Mouse (Mus musculus) lung, postnatal 25 days (tissue): ENCODE measurements around the gene Tpp1.

Experiments
- DNase-seq: peaks from one replicate; pipeline ENCODE4 v3.0.0; 2022; ENCODE audit warnings: low spot score

Tpp1 gene

GRCm38 (mm10) chr7:105751491-105752433 is at the start of gene Tpp1:
Gene Tpp1, minus strand, starts transcription at chr7:105752235.
- DNase-seq = peak; percentile 96

GRCm38 (mm10) chr7:105796972-105797371 is 44.9 kb upstream of the Tpp1 start:
- DNase-seq = no peak

- no peak for DNase-seq
These were observed 43.8 kb upstream of the Tpp1 start for GRCm38 (mm10) chr7:105795759-105796366.

GRCm38 (mm10) chr7:105793701-105794100 is 41.7 kb upstream of the Tpp1 start:
- DNase-seq = no peak

- no peak for DNase-seq
These were observed 39.1 kb upstream of the Tpp1 start for GRCm38 (mm10) chr7:105791147-105791546.

GRCm38 (mm10) chr7:105787285-105788140 is 35.5 kb upstream of the Tpp1 start, which contains the start of gene Dchs1:
Gene Dchs1, minus strand, starts transcription at chr7:105787654.
- DNase-seq = no peak

- no peak for DNase-seq
These were observed 34.7 kb upstream of the Tpp1 start for GRCm38 (mm10) chr7:105786506-105787284.

- no peak for DNase-seq
These were observed 32.5 kb upstream of the Tpp1 start for GRCm38 (mm10) chr7:105784556-105784955.

GRCm38 (mm10) chr7:105783861-105784260 is 31.8 kb upstream of the Tpp1 start:
- no peak for DNase-seq

GRCm38 (mm10) chr7:105778553-105779265 is 26.7 kb upstream of the Tpp1 start:
- peak; percentile 66 for DNase-seq

GRCm38 (mm10) chr7:105777797-105778552 is 25.9 kb upstream of the Tpp1 start:
- peak; percentile 27 for DNase-seq

GRCm38 (mm10) chr7:105777316-105777715 is 25.3 kb upstream of the Tpp1 start:
- no peak for DNase-seq

- DNase-seq = no peak
These were observed 24.0 kb upstream of the Tpp1 start for GRCm38 (mm10) chr7:105776026-105776425.

- no peak for DNase-seq
These were observed 22.6 kb upstream of the Tpp1 start for GRCm38 (mm10) chr7:105774661-105775060.

GRCm38 (mm10) chr7:105773041-105773440 is 21.0 kb upstream of the Tpp1 start:
- no peak for DNase-seq

GRCm38 (mm10) chr7:105772331-105772730 is 20.3 kb upstream of the Tpp1 start:
- DNase-seq = no peak

- no peak for DNase-seq
These were observed 17.9 kb upstream of the Tpp1 start for GRCm38 (mm10) chr7:105769959-105770358.

GRCm38 (mm10) chr7:105767729-105768165 is 15.7 kb upstream of the Tpp1 start:
- DNase-seq = no peak

- DNase-seq = no peak
These were observed 12.3 kb upstream of the Tpp1 start for GRCm38 (mm10) chr7:105764331-105764730.
